Mouse (Mus musculus) gastrocnemius, postnatal 4 days (tissue): ENCODE measurements at regions not wholly inside any gene's neighbourhood (a gene's known extent, or its start where the extent isn't known, plus 50 kb on each side); places are given as distances from the start of the nearest gene placed in this dataset.
"Not testable (repeated sequence)": the region's sequence is repeated elsewhere in the genome, so short reads cannot be mapped to it uniquely, and the experiment has no call there.

Experiments used
- DNase-seq, 2 experiments: peaks; one replicate each; pipeline ENCODE4 v3.0.0; 2021 to 2022; ENCODE audit warnings: low spot score in 2 of 2, mixed read lengths in 2 of 2

DNA sequence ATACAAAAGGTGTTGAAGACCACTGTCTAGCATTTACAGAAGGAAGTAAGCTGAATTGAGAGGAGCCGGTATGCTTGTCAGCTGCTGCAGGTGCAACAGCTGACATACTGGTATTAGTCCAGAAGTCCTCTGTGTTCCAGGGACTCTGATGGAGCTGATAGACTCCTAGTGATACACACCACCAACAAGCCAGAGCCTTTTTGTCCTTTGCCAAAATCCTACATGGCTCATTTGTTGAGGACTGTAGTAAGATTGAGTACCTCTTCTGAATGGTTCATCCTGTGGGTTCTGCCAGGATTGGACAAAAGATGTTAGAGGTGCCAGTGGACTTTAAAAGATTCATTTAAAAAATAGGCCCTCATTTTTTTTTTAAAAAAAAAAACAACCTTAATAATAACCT lies 129.4 kb upstream of the Tmem185a start:
- DNase-seq = no peak

DNA sequence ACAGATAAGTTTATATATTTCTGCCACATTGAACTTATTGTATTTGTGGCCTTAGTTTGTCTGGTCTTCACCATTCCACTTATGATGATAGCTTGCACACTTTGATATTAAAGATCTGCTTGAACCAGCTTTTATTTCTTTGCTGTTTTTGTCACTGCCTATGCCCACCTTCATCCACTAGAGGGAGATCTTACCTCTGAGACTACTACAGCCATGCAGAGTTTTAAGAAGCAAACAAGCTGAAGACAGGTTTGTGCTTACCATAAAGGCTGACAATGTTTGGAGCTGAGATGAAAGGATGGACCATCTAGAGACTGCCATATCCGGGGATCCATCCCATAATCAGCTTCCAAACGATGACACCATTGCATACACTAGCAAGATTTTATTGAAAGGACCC lies 105.4 kb upstream of the Tmem185a start:
- peak in 1 of 2 experiments; percentile 6 for DNase-seq

DNA sequence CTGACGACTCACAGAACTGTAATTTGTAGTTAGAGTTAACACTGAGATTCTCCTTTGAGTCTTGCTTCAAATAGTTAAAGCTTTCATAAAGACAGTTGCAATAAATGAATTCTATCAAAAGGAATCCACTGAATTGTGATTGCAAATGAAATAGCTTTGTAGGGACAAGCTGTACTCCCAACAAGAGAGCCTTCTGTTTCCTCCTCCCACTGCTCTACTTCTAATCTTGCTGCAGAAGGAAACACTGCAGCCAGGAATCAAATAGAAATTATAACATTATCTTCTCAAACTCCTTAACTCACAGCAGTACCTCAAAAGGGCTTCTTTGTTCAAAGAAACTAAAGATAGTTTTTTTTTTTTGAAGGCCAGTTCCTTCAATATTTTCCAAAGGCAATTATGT lies 103.2 kb upstream of the Tmem185a start:
- no peak for DNase-seq

DNA sequence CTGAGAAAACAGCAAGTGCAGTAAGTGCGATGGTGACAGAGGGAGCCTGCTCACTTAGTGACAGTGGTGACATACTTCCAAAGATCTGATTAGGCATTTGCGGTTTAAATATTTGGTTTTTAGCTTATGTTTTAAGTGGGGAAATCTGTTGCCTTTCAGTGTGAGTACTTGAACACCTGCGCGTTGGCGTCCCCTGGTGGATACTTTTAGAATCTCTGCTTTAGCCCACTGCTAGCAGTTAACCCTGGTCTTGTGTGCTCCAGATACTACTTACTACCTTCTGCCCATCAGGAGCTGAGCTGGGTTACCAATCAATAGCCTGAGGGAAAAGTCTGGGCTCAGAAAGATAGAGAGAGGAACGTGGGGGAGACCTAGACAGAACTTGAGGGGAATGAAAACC lies 97.3 kb upstream of the Tmem185a start:
- not testable (repeated sequence) for DNase-seq

DNA sequence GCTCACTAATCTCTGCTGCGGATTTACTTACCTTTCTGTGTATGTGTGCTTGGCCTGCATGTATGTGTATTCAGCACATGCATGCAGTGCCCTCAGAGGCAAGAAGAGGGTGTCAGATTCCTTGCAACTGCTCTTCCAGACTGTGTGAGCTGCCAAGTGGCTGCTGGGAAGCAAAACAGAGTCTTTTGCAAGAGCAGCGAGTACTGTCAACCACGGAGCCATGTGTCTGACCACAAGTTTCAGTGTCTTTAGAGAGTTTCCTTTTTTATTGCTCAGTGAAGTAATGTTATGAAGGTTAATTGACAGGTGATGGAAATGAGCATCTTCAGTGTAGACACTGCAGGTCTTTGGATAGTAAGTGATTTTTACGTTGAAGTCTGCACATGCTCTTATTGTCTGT lies 93.6 kb upstream of the Tmem185a start:
- not testable (repeated sequence) for DNase-seq

DNA sequence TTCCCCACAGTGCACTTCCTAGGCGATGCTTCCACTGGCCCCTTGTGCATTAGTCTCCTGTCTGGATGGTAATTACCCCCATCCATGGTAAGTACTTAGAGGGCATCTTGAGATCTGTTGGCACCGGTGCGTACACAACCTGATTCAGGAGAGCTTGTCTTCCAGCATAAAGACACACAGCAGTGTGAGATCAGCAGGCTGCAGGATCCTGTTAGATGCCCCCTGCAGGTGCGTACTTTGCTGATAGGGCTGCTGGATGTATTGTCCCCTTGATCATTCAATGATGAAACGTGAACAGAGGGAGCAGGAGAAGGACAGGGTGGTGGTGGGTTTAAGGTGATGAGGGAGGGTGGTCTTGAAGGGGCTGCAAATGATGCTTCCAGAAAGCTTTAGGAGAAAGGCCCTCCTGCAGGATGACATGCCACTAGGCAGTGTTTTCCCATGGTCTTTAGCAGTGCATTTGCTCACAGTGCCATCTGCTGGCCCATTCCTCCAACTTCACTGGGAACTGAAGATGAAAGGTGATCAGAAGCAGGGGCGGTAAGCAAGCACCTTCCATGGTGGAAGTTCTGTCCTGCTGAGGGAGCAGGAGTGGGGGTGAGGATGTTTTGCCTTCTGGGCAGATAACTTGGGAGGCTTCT lies 92.5 kb upstream of the Tmem185a start:
- not testable (repeated sequence) for DNase-seq
